16 mouse cellular contexts compared by ENCODE assay signal in the genomic region with DNA sequence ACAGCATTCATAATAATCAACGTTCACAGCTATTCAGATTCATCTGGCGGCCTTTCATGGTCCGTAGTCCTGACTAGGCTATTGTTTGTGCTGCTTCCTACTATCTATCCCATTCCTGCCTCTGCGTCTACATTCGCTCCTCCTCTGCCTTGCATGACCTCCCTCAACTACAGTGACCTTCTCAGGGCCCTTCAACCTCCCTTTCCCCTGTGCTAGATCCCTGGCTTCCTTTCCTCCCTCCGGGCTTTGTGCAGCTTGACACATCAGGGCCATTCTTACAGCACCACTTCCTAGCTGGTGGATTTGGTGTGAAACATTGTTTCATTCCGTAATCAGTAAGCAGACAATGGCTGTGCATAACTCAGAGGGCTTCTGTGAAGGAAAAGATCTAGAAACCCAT.
DNase-seq lines count a peak whose midpoint lies in the region; ATAC-seq and TF ChIP-seq lines count a peak whose summit lies in the region.
"Had no signal": no experiment of that assay in that cellular context is flagged by ENCODE, and none has a peak within 500 bp of the region (broad histone marks: within the 10 kb centered on the region; RNA-seq: fewer than 3 reads in every experiment).

No protein-coding gene starts in this region.

- no peaks in the 10 kb centered on the region for H3K27me3 ChIP-seq in heart, embryonic 11.5 days (ENCODE audit: control insufficient read depth, insufficient read depth, low read length)
- no peaks in the 10 kb centered on the region for H3K27me3 ChIP-seq in lung, embryonic 14.5 days (ENCODE audit: insufficient read depth, low read length)
- no peaks in the 10 kb centered on the region for H3K27me3 ChIP-seq in heart, embryonic 14.5 days (ENCODE audit: control insufficient read depth, insufficient read depth, low read length)
- H3K27me3 ChIP-seq in liver, embryonic 15.5 days, result no peaks in the 10 kb centered on the region
- H3K27me3 ChIP-seq in intestine, postnatal 0 days (replicated peaks; ENCODE audit: control insufficient read depth, insufficient read depth, low read length), result no peaks in the 10 kb centered on the region
- H3K27me3 ChIP-seq: embryonic facial prominence, embryonic 15.5 days; hindbrain, embryonic 13.5 days had no signal

- H3K9ac ChIP-seq in heart, embryonic 11.5 days (ENCODE audit: low read depth, low read length), result no peak overlapping the region
- no peak overlapping the region for H3K9ac ChIP-seq in lung, embryonic 14.5 days
- 0 out of 2 replicates have a peak overlapping the region, but pooled peaks have one; percentile 18 for H3K9ac ChIP-seq in heart, embryonic 14.5 days (ENCODE audit: low read length)
- H3K9ac ChIP-seq in liver, embryonic 15.5 days, result no peak overlapping the region
- H3K9ac ChIP-seq in intestine, postnatal 0 days (ENCODE audit: low read depth, low read length), result no peak overlapping the region
- H3K9ac ChIP-seq: embryonic facial prominence, embryonic 15.5 days; hindbrain, embryonic 13.5 days had no signal

- 54% methylated on average over 7 of the region's 7 CpGs for WGBS in heart, embryonic 11.5 days (ENCODE audit: insufficient replicate concordance)
- WGBS in lung, embryonic 14.5 days, result 74% methylated on average over 7 of the region's 7 CpGs
- WGBS in heart, embryonic 14.5 days, result 44% methylated on average over 7 of the region's 7 CpGs
- WGBS in liver, embryonic 15.5 days (ENCODE audit: insufficient replicate concordance), result 59% methylated on average over 7 of the region's 7 CpGs
- 75% methylated on average over 7 of the region's 7 CpGs for WGBS in intestine, postnatal 0 days

- H3K27ac ChIP-seq in heart, embryonic 11.5 days (ENCODE audit: low read depth, low read length), result peak overlapping the region; percentile 50
- H3K27ac ChIP-seq in lung, embryonic 14.5 days (ENCODE audit: low read depth), result no peak overlapping the region
- H3K27ac ChIP-seq in heart, embryonic 14.5 days (replicated peaks in 1 of 2; ENCODE audit: control insufficient read depth in 1 of 2, insufficient read depth in 1 of 2, low read depth in 2 of 2, low read length in 2 of 2), result peak overlapping the region; percentile 68 to 88; a peak in 3 of 4 replicates
- H3K27ac ChIP-seq in liver, embryonic 15.5 days (replicated peaks), result no peak overlapping the region
- H3K27ac ChIP-seq in intestine, postnatal 0 days (ENCODE audit: low read depth, low read length), result no peak overlapping the region
- H3K27ac ChIP-seq: embryonic facial prominence, embryonic 15.5 days had no signal

- no peak for DNase-seq in heart, adult 8-10 months (ENCODE audit: low spot score)
- DNase-seq in lung, embryonic 14.5 days, result no peak
- no peak for DNase-seq in lung, postnatal 36 days
- DNase-seq: adrenal gland, postnatal 36 days; cerebellum, adult 8-10 months; gastrocnemius, postnatal 10 days; layer of hippocampus, postnatal 36 days; right cerebral cortex, adult 18-20 months had no signal

- H3K4me3 ChIP-seq in heart, embryonic 11.5 days (ENCODE audit: low read depth, low read length), result no peak overlapping the region
- H3K4me3 ChIP-seq in lung, embryonic 14.5 days (ENCODE audit: low read depth, low read length), result no peak overlapping the region
- no peak overlapping the region for H3K4me3 ChIP-seq in heart, embryonic 14.5 days (ENCODE audit: control insufficient read depth in 1 of 2, insufficient read depth in 1 of 2, low read depth in 1 of 2, low read length in 2 of 2)
- no peak overlapping the region for H3K4me3 ChIP-seq in liver, embryonic 15.5 days (replicated peaks)
- H3K4me3 ChIP-seq in intestine, postnatal 0 days (ENCODE audit: low read depth, low read length), result no peak overlapping the region
- H3K4me3 ChIP-seq: embryonic facial prominence, embryonic 15.5 days; hindbrain, embryonic 13.5 days had no signal

- ATAC-seq in heart, embryonic 11.5 days (replicated peaks; ENCODE audit: insufficient number of reproducible peaks, low FRiP score, low TSS enrichment), result no peak
- 0 out of 2 replicates have a peak, but pooled peaks have one; percentile 17 for ATAC-seq in lung, embryonic 14.5 days (ENCODE audit: insufficient read depth)
- ATAC-seq in heart, embryonic 14.5 days (ENCODE audit: insufficient number of reproducible peaks, insufficient read depth, low FRiP score, low read depth), result no peak
- peak; percentile 49 for ATAC-seq in liver, embryonic 15.5 days (ENCODE audit: insufficient read depth)
- ATAC-seq in intestine, postnatal 0 days, result no peak
- ATAC-seq: activated CD4-positive, CD25-positive, alpha-beta regulatory T cell, adult 4 months; Patski had no signal

- H3K36me3 ChIP-seq in heart, embryonic 11.5 days (ENCODE audit: control insufficient read depth, insufficient read depth, low read length), result no peaks in the 10 kb centered on the region
- no peaks in the 10 kb centered on the region for H3K36me3 ChIP-seq in lung, embryonic 14.5 days (ENCODE audit: insufficient read depth)
- H3K36me3 ChIP-seq in heart, embryonic 14.5 days (ENCODE audit: control insufficient read depth, insufficient read depth, low read length), result no peaks in the 10 kb centered on the region
- H3K36me3 ChIP-seq in liver, embryonic 15.5 days (replicated peaks), result no peaks in the 10 kb centered on the region
- no peaks in the 10 kb centered on the region for H3K36me3 ChIP-seq in intestine, postnatal 0 days (ENCODE audit: control insufficient read depth, insufficient read depth)
- H3K36me3 ChIP-seq: embryonic facial prominence, embryonic 15.5 days; hindbrain, embryonic 13.5 days had no signal

- TF ChIP-seq CTCF in lung, embryonic 14.5 days (IDR thresholded peaks at IDR 0.05; ENCODE audit: low read depth), result no peak
- no peak for TF ChIP-seq CTCF in intestine, postnatal 0 days (IDR thresholded peaks at IDR 0.05; ENCODE audit: low read depth)

- H3K4me2 ChIP-seq in heart, embryonic 11.5 days, result no peak overlapping the region
- H3K4me2 ChIP-seq in lung, embryonic 14.5 days, result no peak overlapping the region
- no peak overlapping the region for H3K4me2 ChIP-seq in heart, embryonic 14.5 days (ENCODE audit: low read length)
- H3K4me2 ChIP-seq in liver, embryonic 15.5 days, result no peak overlapping the region
- no peak overlapping the region for H3K4me2 ChIP-seq in intestine, postnatal 0 days (replicated peaks; ENCODE audit: low read depth)
- H3K4me2 ChIP-seq: embryonic facial prominence, embryonic 15.5 days; hindbrain, embryonic 13.5 days had no signal

- H3K4me1 ChIP-seq in heart, embryonic 11.5 days (ENCODE audit: control insufficient read depth, insufficient read depth, low read length), result peaks cover 40% of the 10 kb centered on the region
- peaks cover 7% of the 10 kb centered on the region; the same call in 1 of the 2 replicates for H3K4me1 ChIP-seq in lung, embryonic 14.5 days (ENCODE audit: insufficient read depth)
- peaks cover 21 to 54% of the 10 kb centered on the region in 2 experiments for H3K4me1 ChIP-seq in heart, embryonic 14.5 days (ENCODE audit: control insufficient read depth in 2 of 2, insufficient read depth in 2 of 2, low read length in 2 of 2)
- H3K4me1 ChIP-seq in liver, embryonic 15.5 days (replicated peaks), result no peaks in the 10 kb centered on the region
- no peaks in the 10 kb centered on the region for H3K4me1 ChIP-seq in intestine, postnatal 0 days (replicated peaks; ENCODE audit: control insufficient read depth, insufficient read depth, low read length)
- H3K4me1 ChIP-seq: embryonic facial prominence, embryonic 15.5 days had no signal

- no peaks in the 10 kb centered on the region for H3K9me3 ChIP-seq in heart, embryonic 11.5 days (replicated peaks; ENCODE audit: control insufficient read depth, low read length)
- H3K9me3 ChIP-seq in lung, embryonic 14.5 days (ENCODE audit: low read depth, low read length), result no peaks in the 10 kb centered on the region
- H3K9me3 ChIP-seq in heart, embryonic 14.5 days (ENCODE audit: control insufficient read depth, low read length), result no peaks in the 10 kb centered on the region
- H3K9me3 ChIP-seq in liver, embryonic 15.5 days (replicated peaks), result no peaks in the 10 kb centered on the region
- no peaks in the 10 kb centered on the region for H3K9me3 ChIP-seq in intestine, postnatal 0 days (ENCODE audit: control insufficient read depth)
- H3K9me3 ChIP-seq: embryonic facial prominence, embryonic 15.5 days; hindbrain, embryonic 13.5 days had no signal

Comparison
In these comparisons a context has a peak if more than half of its experiments do, and no peak if none do; other contexts are left out.
1. ATAC-seq: peak in lung, embryonic 14.5 days (single experiment) and liver, embryonic 15.5 days (single experiment); none in heart, embryonic 11.5 days (single experiment), heart, embryonic 14.5 days (single experiment) and intestine, postnatal 0 days (single experiment).
2. H3K27ac ChIP-seq: peak in heart, embryonic 11.5 days (single experiment) and heart, embryonic 14.5 days (2 of 2); none in lung, embryonic 14.5 days (single experiment), liver, embryonic 15.5 days (single experiment) and intestine, postnatal 0 days (single experiment).